Mouse (Mus musculus) midbrain, embryonic 13.5 days (tissue): Measurements from ENCODE around the gene Prrc2a. TPM values are rescaled to one million over a fixed set of nuclear protein-coding genes. Genes with fewer than 3 reads are reported as not detected.
A peak's percentile ranks its signal among the peaks of the same experiment; 100 is the strongest.

Experiments used
- ATAC-seq: fragments of 200-750 bp; cut with Nextera tagmentation; 2 replicates; pipeline ENCODE4 v1.8.0; 2017; ENCODE audit warnings: mild to moderate bottlenecking, moderate TSS enrichment, moderate library complexity
- H3K27ac ChIP-seq: fragments of 300-500 bp; sonication (generic); 2 replicates; pipeline ENCODE4 v1.5.1; 2015; ENCODE audit warnings: inconsistent platforms, mild to moderate bottlenecking, moderate library complexity
- H3K27me3 ChIP-seq: fragments of 300-500 bp; sonication (generic); 2 replicates; pipeline ENCODE4 v1.6.1; 2015; ENCODE audit warnings: mild to moderate bottlenecking, inconsistent platforms
- H3K36me3 ChIP-seq: fragments of 300-500 bp; sonication (generic); 2 replicates; pipeline ENCODE4 v1.6.1; 2015; ENCODE audit warnings: mild to moderate bottlenecking, inconsistent platforms
- H3K4me1 ChIP-seq: fragments of 300-500 bp; sonication (generic); replicated peaks from 2 replicates; pipeline ENCODE4 v1.6.1; 2015; ENCODE audit warnings: inconsistent platforms
- H3K4me2 ChIP-seq: fragments of 300-500 bp; sonication (generic); replicated peaks from 2 replicates; pipeline ENCODE4 v1.6.1; 2015; ENCODE audit warnings: moderate library complexity, mild to moderate bottlenecking, inconsistent platforms
- H3K4me3 ChIP-seq: fragments of 300-500 bp; sonication (generic); replicated peaks from 2 replicates; pipeline ENCODE4 v1.5.1; 2015; ENCODE audit warnings: mild to moderate bottlenecking, inconsistent platforms
- H3K9ac ChIP-seq: fragments of 300-500 bp; sonication (generic); replicated peaks from 2 replicates; pipeline ENCODE4 v1.6.1; 2015; ENCODE audit warnings: mild to moderate bottlenecking, inconsistent platforms
- H3K9me3 ChIP-seq: fragments of 300-500 bp; sonication (generic); 2 replicates; pipeline ENCODE4 v1.6.1; 2016; ENCODE audit warnings: mild to moderate bottlenecking, inconsistent platforms
- WGBS: fragments of 180-500 bp; shearing (Covaris S2); methylation state at CpG from one replicate; pipeline ENCODE4 v1.1.7; 2015; 5-methylcytosine and 5-hydroxymethylcytosine counted together
- polyA plus RNA-seq: library from polyadenylated mRNA; unstranded; fragments of >200 nt; fragmentation: Nextera tagmentation; extraction: Ambion mirVana; gene quantifications from 2 replicates; pipeline ENCODE4 v1.2.1, GENCODE M21; 2015

Gene Prrc2a
- polyA plus RNA-seq, 1 experiment from 2014 or later, result 228 TPM

- Histone ChIP-seq H3K36me3 (peaks cover 74% of the 10 kb centered on the region), H3K9ac (no peak overlapping the region), H3K27me3 (no peaks in the 10 kb centered on the region), H3K9me3 (0 out of 2 replicates have a peak, but pooled peaks cover 3% of the 10 kb centered on the region), H3K4me2 (no peak overlapping the region), H3K4me3 (no peak overlapping the region), H3K27ac (no peak overlapping the region), H3K4me1 (peaks cover 26% of the 10 kb centered on the region)
- WGBS, result 81% methylated on average over 16 of the region's 16 CpGs
- no peak for ATAC-seq
Measured at GRCm38 (mm10) chr17:35140490-35140996, 24.2 kb downstream of the Prrc2a start.

DNA sequence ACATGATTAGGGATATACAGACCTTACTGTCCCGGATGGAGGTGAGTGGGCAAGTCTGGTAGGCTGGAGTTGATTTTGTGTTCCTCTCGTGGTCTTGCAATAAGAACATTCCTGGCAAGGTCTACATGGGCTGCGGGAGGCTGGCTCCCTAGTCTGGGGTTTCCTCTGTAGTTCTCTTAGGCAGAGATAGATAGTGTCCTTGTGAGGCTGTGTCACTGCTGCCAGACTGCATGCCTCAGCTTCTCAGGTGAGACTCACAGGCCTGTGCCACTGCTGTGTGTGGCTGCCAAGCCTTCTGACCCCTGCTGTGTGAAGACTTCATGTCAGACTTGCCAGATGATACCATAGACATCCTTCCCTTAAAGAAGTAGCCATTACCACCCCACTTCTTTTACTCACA is 25.4 kb downstream of the Prrc2a start:
- no peak overlapping the region for H3K27ac ChIP-seq
- no peaks in the 10 kb centered on the region for H3K27me3 ChIP-seq
- H3K4me2 ChIP-seq, result no peak overlapping the region
- no peak for ATAC-seq
- WGBS, result 98% methylated on average over 3 of the region's 3 CpGs
- peaks cover 62% of the 10 kb centered on the region for H3K36me3 ChIP-seq
- H3K4me1 ChIP-seq, result peaks cover 26% of the 10 kb centered on the region
- H3K9ac ChIP-seq, result no peak overlapping the region
- H3K9me3 ChIP-seq, result 0 out of 2 replicates have a peak, but pooled peaks cover 3% of the 10 kb centered on the region
- no peak overlapping the region for H3K4me3 ChIP-seq

DNA sequence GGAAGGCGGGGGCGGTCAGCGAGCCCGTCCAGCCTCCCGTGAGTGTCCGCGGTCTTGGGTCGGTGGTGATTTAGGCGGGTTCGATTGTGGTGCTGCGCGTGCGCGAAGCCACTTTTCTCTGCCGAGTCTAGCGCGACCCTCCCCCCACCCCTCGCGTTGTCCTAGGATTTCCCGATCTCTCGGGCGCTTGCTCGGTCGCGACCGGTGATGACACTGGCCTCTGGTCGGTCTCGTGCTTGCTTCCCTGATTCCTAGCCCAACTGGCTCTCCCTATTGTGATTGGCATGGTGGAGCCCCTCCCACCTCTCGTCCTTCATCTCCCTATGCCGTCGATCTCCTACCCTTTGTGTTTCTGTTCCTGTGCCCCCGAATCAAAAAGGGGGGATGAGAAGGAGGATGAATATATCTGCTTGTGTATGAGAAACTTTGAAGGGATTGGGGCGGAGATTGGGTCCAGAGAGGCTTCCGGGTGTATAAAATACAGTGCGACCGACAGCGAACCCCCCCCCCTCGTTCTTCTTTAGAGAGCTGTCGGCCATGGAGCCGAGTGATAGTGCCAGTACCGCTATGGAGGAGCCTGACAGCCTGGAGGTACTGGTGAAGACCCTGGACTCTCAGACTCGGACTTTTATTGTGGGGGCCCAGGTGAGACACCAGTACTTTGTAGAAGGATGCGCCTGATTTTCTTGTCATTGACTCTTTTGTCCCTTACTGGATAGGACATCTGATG is 28.9 kb downstream of the Prrc2a start:
- H3K4me3 ChIP-seq, result peak overlapping the region; percentile 80
- WGBS, result under 1% methylated on average over 43 of the region's 43 CpGs
- peak overlapping the region; percentile 91 for H3K4me2 ChIP-seq
- H3K9me3 ChIP-seq, result no peaks in the 10 kb centered on the region
- no peaks in the 10 kb centered on the region for H3K27me3 ChIP-seq
- peaks cover 26% of the 10 kb centered on the region for H3K4me1 ChIP-seq
- H3K36me3 ChIP-seq, result peaks cover 27% of the 10 kb centered on the region
- ATAC-seq, result peak; percentile 78
- peak overlapping the region; percentile 89 for H3K9ac ChIP-seq
- peak overlapping the region; percentile 97 for H3K27ac ChIP-seq

DNA sequence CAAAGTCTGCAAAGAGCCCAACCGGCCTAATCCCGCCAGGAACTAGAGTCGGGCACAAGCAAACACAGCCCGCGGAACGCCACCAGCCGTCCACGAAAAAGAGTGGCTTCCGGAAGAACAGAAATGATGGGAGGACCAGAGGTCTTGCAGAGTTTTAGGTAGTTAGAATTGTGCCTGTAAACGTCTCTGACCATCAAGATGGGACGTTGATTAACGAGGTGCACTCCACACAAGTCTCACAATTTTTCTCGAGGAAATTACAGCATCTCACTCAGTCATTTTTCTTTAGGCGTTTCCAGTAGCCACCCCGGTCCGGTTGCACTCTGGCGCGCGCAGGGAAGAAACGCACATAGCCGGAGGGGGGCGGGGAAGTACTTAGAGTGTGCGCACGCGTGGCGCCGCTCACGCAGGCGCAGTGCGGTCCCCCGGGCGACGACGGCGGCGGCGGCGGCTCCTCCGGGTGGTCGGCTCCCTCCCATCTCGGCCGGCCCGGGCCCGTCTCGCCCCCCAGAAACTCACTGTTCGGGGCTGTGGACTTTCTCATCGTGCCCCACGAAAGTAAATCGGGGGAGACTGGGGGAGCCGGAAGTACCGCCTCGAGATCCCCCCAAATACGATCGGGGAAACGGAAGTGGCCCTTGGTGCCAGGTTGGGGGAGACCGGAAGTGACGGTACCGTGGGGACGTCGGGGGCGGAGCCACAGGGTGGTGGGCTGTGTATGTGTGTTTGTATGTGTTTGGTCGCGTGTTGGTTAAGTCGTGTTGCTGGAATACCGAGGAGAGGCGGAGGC is 29.7 kb downstream of the Prrc2a start, which contains the start of gene Bag6:
Gene Bag6, plus strand, starts transcription at position 378 of the 790 bp plus-strand sequence.
- H3K27me3 ChIP-seq, result no peaks in the 10 kb centered on the region
- under 1% methylated on average over 66 of the region's 66 CpGs for WGBS
- H3K4me2 ChIP-seq, result peak within 1 kb of the TSS; percentile 91
- peak within 1 kb of the TSS; percentile 97 for H3K27ac ChIP-seq
- peak within 1 kb of the TSS; percentile 89 for H3K9ac ChIP-seq
- H3K4me3 ChIP-seq, result peak within 1 kb of the TSS; percentile 80
- peaks cover 25% of the 10 kb centered on the region for H3K36me3 ChIP-seq
- ATAC-seq, result peak; percentile 96
- H3K4me1 ChIP-seq, result peaks cover 26% of the 10 kb centered on the region
- H3K9me3 ChIP-seq, result no peaks in the 10 kb centered on the region

GRCm38 (mm10) chr17:35133517-35133916 is 31.2 kb downstream of the Prrc2a start:
- peaks cover 20% of the 10 kb centered on the region for H3K36me3 ChIP-seq
- no peaks in the 10 kb centered on the region for H3K9me3 ChIP-seq
- H3K4me2 ChIP-seq, result no peak overlapping the region
- no peak overlapping the region for H3K9ac ChIP-seq
- WGBS, result 96% methylated on average over 7 of the region's 7 CpGs
- H3K4me1 ChIP-seq, result peaks cover 24% of the 10 kb centered on the region
- no peaks in the 10 kb centered on the region for H3K27me3 ChIP-seq
- H3K4me3 ChIP-seq, result no peak overlapping the region
- ATAC-seq, result no peak
- no peak overlapping the region for H3K27ac ChIP-seq

DNA sequence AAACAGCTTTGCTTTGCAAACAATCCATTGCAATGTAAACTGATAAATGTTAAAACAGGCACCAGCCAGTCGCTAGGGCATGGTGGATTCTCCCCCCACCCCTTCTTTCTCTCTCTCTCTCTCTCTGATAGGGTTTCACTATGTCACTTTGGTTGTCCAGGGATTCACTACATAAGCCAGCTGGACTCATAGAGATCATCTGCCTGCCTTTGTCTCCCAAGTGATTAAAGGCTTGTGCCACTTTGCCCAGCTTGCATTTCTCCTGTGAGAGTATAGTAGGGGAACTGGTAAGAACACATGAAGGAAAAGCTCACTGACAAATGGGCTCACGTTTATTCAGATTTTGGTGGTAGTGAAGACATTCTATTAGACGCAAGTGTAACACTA is 32.5 kb downstream of the Prrc2a start:
- H3K36me3 ChIP-seq, result peaks cover 19% of the 10 kb centered on the region

DNA sequence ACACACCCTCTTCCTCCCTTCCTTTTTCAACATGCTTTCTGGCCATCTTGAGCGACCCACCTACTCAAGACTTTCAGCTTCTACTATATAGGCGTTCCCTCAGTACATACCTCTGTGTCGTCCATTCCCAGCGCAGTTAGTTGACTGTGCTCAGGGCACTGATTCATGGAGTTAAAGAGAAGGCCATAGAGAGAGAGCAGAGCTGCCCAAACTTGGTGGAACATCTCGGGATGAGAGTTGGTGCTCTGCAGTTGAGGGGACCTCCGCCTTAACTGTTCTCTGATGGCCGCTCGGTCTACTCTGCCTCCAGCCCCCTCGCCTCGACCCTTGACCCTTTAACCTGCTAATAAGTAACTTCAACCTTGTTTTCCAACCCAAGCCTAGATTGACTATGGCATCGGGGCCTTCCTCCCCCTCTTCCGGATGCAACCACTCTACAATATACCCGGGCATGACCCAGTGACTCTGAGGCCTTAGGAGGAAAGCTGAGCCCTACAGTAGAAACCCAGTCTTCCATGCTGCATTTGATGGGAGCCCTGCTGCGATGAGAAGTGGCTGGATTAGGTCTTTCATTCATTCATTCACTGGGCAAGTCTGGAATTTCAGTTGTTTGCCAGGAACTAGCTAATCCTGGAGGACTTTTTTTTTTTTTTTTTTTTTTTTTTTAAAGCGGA is 33.1 kb downstream of the Prrc2a start, which contains the start of gene Apom:
Gene Apom, minus strand, starts transcription at position 551 of the 674 bp plus-strand sequence.
- H3K4me3 ChIP-seq, result no peak within 1 kb of the TSS
- no peak within 1 kb of the TSS for H3K27ac ChIP-seq
- 86% methylated on average over 15 of the region's 15 CpGs for WGBS
- H3K9ac ChIP-seq, result no peak within 1 kb of the TSS
- peaks cover 18% of the 10 kb centered on the region for H3K4me1 ChIP-seq
- H3K9me3 ChIP-seq, result no peaks in the 10 kb centered on the region
- H3K4me2 ChIP-seq, result no peak within 1 kb of the TSS
- peaks cover 19% of the 10 kb centered on the region for H3K36me3 ChIP-seq
- ATAC-seq, result no peak
- no peaks in the 10 kb centered on the region for H3K27me3 ChIP-seq

More for the DNA sequence above, 32.5 kb downstream of the Prrc2a start:
- Histone ChIP-seq H3K9ac (no peak overlapping the region), H3K4me2 (no peak overlapping the region), H3K27ac (no peak overlapping the region), H3K9me3 (no peaks in the 10 kb centered on the region), H3K4me3 (no peak overlapping the region), H3K27me3 (no peaks in the 10 kb centered on the region), H3K4me1 (peaks cover 18% of the 10 kb centered on the region)
- no peak for ATAC-seq
- WGBS, result 80% methylated on average over 3 of the region's 3 CpGs

DNA sequence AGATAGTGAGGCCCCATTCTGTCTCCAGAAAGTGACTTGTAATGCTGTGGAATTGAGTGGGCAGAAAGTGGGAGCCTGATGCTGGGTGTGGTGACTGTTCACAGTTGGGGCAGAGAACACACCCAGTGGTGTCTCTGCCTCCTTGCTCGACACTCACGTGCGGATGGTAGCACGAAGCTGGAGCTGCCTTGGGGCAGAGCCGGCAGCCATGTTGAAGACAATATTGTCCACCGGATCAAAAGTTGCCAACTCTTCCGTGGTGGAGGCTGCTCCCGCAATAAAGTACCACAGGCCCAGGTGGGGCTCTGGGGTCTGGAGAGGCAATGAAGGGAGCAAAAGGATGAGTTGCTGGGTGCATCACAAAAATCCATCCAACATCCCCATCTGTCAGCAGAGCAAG is 33.7 kb downstream of the Prrc2a start:
- 96% methylated on average over 8 of the region's 8 CpGs for WGBS
- H3K36me3 ChIP-seq, result peaks cover 19% of the 10 kb centered on the region
- H3K9me3 ChIP-seq, result no peaks in the 10 kb centered on the region
- peaks cover 19% of the 10 kb centered on the region for H3K4me1 ChIP-seq
- H3K27me3 ChIP-seq, result no peaks in the 10 kb centered on the region
- ATAC-seq, result no peak
- no peak overlapping the region for H3K9ac ChIP-seq
- no peak overlapping the region for H3K27ac ChIP-seq
- H3K4me2 ChIP-seq, result no peak overlapping the region
- H3K4me3 ChIP-seq, result no peak overlapping the region

DNA sequence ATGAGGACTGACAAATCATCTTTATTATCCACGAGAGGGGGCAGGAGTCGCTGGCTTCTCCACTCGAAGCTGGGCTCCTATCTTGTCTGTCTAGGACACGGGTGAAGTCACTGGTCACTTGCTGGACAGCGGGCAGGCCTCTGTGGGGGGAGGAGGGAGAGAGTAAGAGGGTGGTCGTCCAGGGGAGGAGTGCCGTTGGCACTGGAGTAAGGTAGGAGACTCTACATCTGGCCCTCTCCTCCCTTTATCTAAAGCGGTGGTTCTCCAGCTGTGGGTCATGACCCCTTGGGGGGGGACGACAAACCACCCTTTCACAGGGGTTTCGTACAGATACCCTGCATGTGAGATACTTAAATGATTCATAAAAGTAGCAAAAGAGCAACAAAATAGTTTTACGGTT is 35.7 kb downstream of the Prrc2a start:
- Histone ChIP-seq H3K9me3 (no peaks in the 10 kb centered on the region), H3K27ac (no peak overlapping the region), H3K4me3 (no peak overlapping the region), H3K4me2 (no peak overlapping the region), H3K4me1 (peaks cover 26% of the 10 kb centered on the region), H3K36me3 (peaks cover 30% of the 10 kb centered on the region), H3K9ac (no peak overlapping the region), H3K27me3 (no peaks in the 10 kb centered on the region)
- ATAC-seq, result no peak
- WGBS, result 70% methylated on average over 11 of the region's 11 CpGs

DNA sequence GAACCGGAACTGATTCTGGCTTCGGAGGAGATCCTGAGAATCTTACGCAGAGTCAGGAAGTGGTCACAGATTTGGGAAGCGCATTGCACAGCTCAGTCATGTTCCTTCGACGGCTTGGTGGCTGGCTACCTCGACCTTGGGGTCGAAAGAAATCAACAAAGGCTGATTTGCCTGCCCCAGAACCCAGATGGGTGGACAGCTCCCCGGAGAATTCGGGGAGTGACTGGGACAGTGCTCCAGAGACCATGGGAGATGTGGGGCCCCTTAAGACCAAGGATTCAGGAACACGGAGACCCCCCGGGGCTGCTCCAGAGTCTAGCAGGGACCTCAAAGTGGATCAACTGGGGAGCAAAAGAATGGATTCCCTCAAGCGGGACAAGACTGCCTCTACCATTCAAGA is 37.7 kb downstream of the Prrc2a start:
- no peak for ATAC-seq
- H3K4me2 ChIP-seq, result peak overlapping the region; percentile 85
- H3K4me1 ChIP-seq, result peaks cover 39% of the 10 kb centered on the region
- H3K9me3 ChIP-seq, result no peaks in the 10 kb centered on the region
- H3K36me3 ChIP-seq, result peaks cover 39% of the 10 kb centered on the region
- H3K4me3 ChIP-seq, result peak overlapping the region; percentile 68
- peak overlapping the region; percentile 74 for H3K27ac ChIP-seq
- no peaks in the 10 kb centered on the region for H3K27me3 ChIP-seq
- 75% methylated on average over 13 of the region's 13 CpGs for WGBS
- no peak overlapping the region for H3K9ac ChIP-seq

DNA sequence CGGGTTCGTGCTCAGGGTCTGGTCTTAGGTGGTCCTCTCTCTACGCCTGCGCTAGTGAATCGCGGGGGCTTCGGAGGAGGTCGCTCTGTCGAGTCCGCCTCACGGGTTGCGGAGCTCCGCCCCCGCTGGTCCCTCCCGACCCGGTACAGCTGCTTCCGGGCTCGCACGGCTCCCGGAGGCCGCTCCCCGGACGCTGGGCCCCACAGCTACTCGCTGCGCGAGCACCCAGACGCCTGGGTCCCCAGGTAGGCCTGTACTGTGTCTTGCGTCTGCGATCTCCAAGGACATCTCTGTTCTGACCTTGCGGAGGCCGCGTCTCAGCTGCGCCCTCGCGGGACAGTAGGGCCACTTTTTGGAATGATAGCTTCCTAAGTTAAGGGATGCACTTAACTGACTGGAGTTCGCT is 38.5 kb downstream of the Prrc2a start, which contains the start of gene D17H6S53E:
Gene D17H6S53E, plus strand, starts transcription at position 168 of the 406 bp plus-strand sequence.
- peak within 1 kb of the TSS; percentile 90 for H3K9ac ChIP-seq
- peak within 1 kb of the TSS; percentile 68 for H3K4me3 ChIP-seq
- peak; percentile 25; the same call in 1 of the 2 replicates for ATAC-seq
- peaks cover 40% of the 10 kb centered on the region for H3K4me1 ChIP-seq
- under 1% methylated on average over 36 of the region's 36 CpGs for WGBS
- peak within 1 kb of the TSS; percentile 74 for H3K27ac ChIP-seq
- peaks cover 39% of the 10 kb centered on the region for H3K36me3 ChIP-seq
- H3K4me2 ChIP-seq, result peak within 1 kb of the TSS; percentile 85
- no peaks in the 10 kb centered on the region for H3K27me3 ChIP-seq
- no peaks in the 10 kb centered on the region for H3K9me3 ChIP-seq
